Mouse (Mus musculus) cerebellum, adult (tissue): ENCODE measurements around the gene Sars2.
A peak's percentile ranks its signal among the peaks of the same experiment; 100 is the strongest.
"Not testable (repeated sequence)": the region's sequence is repeated elsewhere in the genome, so short reads cannot be mapped to it uniquely, and the experiment has no call there.

Experiments used
- ATAC-seq: cut with Nextera tagmentation; 2 replicates; pipeline ENCODE4 v1.9.2; 2017; ENCODE audit warnings: mild to moderate bottlenecking, moderate library complexity, mixed read lengths; ENCODE audit not compliant: insufficient number of reproducible peaks, low FRiP score, low TSS enrichment

Sars2 gene

DNA sequence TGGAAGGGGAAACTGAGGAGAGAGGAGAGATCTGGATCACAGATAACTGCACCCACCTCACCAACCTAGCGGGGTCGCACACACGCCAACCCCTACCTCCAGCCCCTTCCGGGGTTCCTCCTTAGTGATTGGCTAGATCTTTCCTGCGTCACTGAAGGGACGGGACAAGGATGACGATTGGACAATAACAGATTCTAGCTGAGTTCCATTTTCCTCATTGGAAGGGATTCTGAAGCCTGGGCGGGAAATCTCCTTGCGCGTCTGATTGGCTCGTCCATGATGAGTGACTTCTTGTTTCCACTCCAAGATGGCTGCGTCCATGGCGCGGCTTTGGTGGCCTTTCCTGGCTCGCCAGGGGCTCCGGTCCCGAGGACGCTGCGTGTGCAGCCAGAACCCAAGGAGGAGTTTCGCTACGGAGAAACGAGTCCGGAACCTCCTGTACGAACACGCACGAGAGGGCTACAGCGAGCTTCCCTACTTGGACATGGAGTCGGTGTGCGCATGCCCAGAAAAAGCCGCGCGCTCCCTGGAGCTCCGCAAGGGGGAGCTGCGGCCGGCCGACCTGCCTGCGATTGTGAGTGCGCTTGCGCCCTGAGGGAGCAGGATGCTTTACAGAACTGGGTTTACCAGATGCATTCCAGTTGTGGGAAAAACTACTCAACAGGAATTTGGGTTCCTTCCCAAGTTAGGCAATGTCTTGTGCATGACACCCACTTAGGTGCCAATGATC is at the start of gene Sars2, which contains the start of gene Mrps12:
Sars2 (plus strand) TSS at position 284 of the 730 bp plus-strand sequence.
Mrps12 (minus strand) TSS at position 112 of the 730 bp plus-strand sequence.
- ATAC-seq = peak; percentile 97

- peak; percentile 84; the same call in 1 of the 2 replicates for ATAC-seq
These were observed 49.1 kb upstream of the Sars2 start, which contains the start of gene Fbxo27 for GRCm38 (mm10) chr7:28692545-28693320. Gene Fbxo27 (plus strand): TSS chr7:28692849.

GRCm38 (mm10) chr7:28693321-28693966 is 48.3 kb upstream of the Sars2 start:
- ATAC-seq = peak; percentile 80

DNA sequence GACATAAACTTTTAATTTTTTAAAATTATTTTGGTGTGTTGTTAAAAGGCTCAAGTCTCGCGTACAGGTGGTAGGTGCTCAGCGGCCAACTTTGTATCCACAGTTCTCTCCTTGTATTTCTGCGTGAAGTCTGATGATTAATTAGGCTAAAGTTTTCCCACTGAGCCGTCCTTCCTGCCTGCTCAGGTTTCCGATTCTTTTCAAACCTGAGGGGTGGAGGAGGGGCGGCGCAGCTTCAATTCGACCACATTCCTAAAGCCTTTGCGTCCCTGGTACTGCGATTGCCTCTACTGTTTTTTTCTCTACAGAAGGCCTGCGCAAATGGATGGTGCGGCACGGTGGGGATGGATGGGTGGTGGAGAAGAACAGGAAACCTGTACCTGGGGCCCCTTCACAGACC is 47.4 kb upstream of the Sars2 start:
- no peak for ATAC-seq

GRCm38 (mm10) chr7:28694966-28695511 is 46.8 kb upstream of the Sars2 start:
- no peak for ATAC-seq

DNA sequence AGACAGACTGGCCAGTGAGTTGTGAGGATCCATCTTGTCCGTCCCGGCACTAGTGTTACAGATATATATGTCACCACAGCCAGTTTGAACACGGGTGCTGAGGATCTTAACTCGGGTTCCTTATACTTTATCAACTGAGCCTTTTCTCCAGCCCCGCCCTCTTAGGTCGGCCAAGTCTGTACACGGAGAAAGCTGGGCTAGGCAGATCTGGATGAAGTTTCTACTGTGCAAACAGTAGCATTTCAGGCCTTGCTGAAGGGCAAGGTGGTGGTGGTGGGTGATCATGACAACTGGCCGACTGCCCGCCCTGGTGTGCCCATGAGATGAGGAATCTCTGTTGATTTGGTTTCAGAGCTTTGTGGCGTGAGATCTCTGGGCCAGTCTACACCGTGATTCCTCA is 44.5 kb upstream of the Sars2 start:
- no peak for ATAC-seq

- ATAC-seq = no peak
These were observed 41.5 kb upstream of the Sars2 start for GRCm38 (mm10) chr7:28700269-28700668.

- not testable (repeated sequence) for ATAC-seq
These were observed 40.5 kb upstream of the Sars2 start for GRCm38 (mm10) chr7:28701306-28701705.

- ATAC-seq = no peak
These were observed 39.1 kb upstream of the Sars2 start for GRCm38 (mm10) chr7:28702601-28703143.

DNA sequence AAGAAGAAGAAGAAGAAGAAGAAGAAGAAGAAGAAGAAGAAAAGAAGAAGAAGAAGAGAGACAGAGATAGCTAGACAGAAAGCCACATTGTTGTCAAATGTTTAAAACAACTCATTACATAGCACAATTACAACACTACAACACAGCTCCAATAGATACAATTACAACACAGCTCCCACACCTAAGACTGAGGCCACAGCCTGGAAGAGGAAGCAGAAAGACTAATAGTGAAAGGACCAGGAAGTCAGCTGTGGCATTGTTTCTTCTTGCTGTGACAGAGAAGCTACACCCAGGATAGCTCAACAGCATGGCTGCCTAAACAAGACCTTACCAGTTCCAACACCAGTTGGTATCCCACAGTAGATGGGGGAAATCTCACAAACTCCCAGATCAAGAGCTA is 32.3 kb upstream of the Sars2 start:
- ATAC-seq = no peak

- no peak for ATAC-seq
These were observed 30.8 kb upstream of the Sars2 start for GRCm38 (mm10) chr7:28710962-28711361.

DNA sequence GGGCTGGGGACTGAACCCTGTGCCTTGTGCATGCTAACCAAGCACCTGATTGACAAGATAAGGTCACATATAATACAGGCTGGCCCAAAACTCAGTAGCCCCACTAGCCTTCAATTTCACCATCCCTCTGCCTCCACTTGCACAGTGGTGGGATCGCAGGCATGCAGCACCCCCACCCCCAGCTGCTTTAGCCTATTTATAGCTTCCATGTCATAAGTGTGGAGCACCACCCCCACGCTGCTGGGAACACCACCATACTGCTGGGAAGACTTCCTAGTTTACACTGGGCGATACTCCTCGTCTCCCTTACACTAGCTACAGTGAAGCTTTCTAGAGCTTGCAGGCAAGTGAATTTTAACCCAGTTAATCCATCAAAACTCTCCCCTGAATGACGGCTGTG is 27.1 kb upstream of the Sars2 start:
- ATAC-seq = no peak

DNA sequence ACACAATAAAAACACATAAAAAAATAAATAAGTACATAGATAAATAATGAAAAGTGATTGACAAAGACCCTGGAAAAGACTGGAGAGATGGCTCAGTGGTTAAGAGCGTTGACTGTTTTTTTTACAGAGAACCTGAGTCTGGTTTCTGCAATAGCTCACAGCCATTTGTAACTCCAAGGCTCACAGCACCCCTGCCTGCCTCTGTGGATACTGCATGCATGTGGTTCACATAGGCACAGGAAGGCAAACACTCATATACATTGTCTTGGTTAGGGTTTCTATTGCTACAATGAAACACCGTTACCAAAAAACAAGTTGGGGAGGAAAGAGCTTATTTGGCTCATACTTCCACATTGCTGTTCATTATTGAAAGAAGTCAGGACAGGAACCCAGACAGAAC is 26.2 kb upstream of the Sars2 start:
- ATAC-seq = no peak

- peak; percentile 49; the same call in 1 of the 2 replicates for ATAC-seq
These were observed 25.1 kb upstream of the Sars2 start, which contains the start of gene Fbxo17 for GRCm38 (mm10) chr7:28716590-28717281. Gene Fbxo17 (plus strand): TSS chr7:28716804.

DNA sequence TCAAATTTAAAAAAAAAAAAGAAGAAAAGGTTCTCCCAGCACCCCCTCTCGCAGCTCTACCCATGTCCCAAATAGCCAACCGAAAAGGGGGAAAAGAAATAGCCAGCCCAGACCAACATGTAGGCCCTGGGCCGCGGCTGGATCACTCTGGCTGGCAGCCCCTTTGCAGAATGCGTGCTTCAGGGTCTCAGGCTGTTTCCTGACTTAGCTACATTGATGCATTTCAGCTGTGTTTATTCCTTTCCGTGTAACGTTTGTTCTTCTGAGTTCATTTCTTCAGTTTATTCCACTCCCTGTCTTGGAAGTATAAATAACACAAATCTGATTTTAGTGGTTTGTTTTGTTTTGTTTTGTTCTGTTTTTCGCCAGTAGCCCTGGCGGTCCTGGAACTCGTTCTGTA is 24.1 kb upstream of the Sars2 start:
- no peak for ATAC-seq

- ATAC-seq = no peak
These were observed 22.6 kb upstream of the Sars2 start for GRCm38 (mm10) chr7:28719159-28719558.

DNA sequence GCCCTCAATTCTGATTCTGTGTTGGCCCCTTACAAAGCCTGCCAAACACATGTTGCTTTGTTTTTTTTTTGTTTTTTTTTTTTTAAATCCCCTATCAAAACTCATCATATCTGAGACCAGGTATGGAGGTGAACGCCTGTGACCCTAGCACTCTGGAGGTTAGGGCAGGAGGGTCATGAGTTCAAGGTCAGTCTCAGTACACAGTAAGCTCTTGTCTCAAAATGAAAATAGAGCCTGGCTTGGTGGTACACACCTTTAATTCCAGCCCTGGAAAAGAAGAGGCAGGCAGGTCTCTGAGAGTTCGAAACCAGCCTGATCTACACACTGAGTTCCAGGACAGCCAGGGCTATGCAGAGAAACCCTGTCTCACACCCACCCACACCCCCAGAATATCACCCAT is 22.1 kb upstream of the Sars2 start:
- ATAC-seq = no peak

DNA sequence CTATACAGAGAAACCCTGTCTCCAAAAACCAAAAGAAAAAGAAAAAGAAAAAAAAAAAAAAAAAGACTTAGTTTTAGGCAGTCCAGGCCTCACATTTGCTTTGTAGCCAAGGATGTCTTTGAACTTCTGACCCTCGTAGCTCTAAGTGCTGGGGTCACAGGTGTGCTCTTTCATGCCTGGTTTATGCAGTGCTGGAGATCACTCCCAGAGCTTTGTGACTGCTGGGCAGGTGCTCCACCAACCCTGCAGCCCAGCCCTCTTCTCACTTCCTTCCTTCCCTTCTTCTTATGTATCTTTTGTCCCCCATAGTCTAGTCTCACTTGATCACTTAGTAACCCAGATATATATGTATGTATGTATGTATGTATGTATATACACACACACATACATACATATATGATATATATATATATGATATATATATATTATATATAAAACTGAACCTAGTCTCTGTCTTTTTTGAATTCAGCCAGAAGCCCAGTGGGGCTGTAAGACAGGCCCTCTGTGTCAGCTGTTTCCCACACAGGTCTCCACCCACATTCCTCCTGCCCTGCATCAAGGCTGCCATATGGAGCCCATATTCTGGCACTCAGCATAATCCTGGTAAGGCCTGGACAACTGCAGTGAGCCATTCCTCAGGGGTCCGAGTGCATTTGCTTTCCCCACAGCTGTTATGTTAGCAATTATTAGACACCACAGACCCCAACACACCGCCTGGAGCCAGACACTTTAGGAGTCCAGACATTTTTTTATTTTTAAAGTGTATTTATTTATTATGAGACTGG is 20.8 kb upstream of the Sars2 start:
- no peak for ATAC-seq

DNA sequence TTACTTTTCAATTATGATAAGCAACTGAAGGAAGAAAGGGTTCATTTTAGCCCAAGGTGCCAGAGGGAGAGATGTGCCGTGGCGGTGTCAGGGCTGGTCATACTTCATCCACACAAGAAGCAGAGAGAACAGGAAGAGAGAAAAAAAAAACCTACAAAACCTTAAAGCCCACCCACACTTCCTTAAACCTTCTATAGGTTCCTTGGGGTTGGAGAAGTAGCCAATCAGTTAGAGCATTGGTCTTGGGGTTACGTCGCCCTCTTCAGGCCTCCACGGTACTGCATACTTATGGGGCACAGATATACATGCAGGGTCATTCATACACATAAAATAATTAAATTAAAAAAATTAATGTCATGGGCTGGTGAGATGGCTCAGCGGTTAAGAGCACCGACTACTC is 19.7 kb upstream of the Sars2 start:
- no peak for ATAC-seq
